Mouse (Mus musculus): ENCODE results near the gene Slain2. TPM values are rescaled to one million over a fixed set of nuclear protein-coding genes. Genes with fewer than 3 reads are reported as not detected.

The Slain2 gene
- total and polyA plus RNA-seq, 3 experiments, result 53.7 to 186 (median 149) TPM

GRCm38 (mm10) chr5:72882412-72882765 lies 31.7 kb upstream of the Slain2 start:
- H3K27me3 ChIP-seq (ENCODE audit: control insufficient read depth, insufficient read depth, low read length), result no peaks in the 10 kb centered on the region
- no peaks in the 10 kb centered on the region; the same call in 1 of the 2 replicates for H3K36me3 ChIP-seq (ENCODE audit: control insufficient read depth, insufficient read depth, low read length)
- H3K4me1 ChIP-seq (ENCODE audit: control insufficient read depth, insufficient read depth, low read length), result no peaks in the 10 kb centered on the region; the same call in 1 of the 2 replicates
- H3K4me3 ChIP-seq, result no peak overlapping the region
- H3K9ac ChIP-seq (ENCODE audit: low read depth, low read length), result no peak overlapping the region
- peak in 1 of 2 experiments; percentile 44 for DNase-seq
- TF ChIP-seq CTCF (IDR thresholded peaks at IDR 0.05), result no peak
- 0 out of 2 replicates have a peak, but pooled peaks have one; percentile 13 for TF ChIP-seq EP300 (IDR thresholded peaks at IDR 0.05; ENCODE audit: insufficient read depth, low read depth, low read length)
- 0 out of 2 replicates have a peak, but pooled peaks have one; percentile 17 for TF ChIP-seq POLR2A (IDR thresholded peaks at IDR 0.05; ENCODE audit: insufficient read depth, low read depth, low read length)
- H3K79me2 ChIP-seq (replicated peaks; ENCODE audit: control insufficient read depth, insufficient read depth, low read length), result no peaks in the 10 kb centered on the region
- H3K27ac ChIP-seq, result peak overlapping the region; percentile 91
- intact Hi-C loops (cut with DNase I), result no loop called here
- WGBS, result 35% methylated on average over 2 of the region's 2 CpGs

- WGBS, result 74% methylated on average over 3 of the region's 3 CpGs
- no peaks in the 10 kb centered on the region for H3K79me2 ChIP-seq (replicated peaks; ENCODE audit: control insufficient read depth, insufficient read depth, low read length)
- no peaks in the 10 kb centered on the region; the same call in 1 of the 2 replicates for H3K36me3 ChIP-seq (ENCODE audit: control insufficient read depth, insufficient read depth, low read length)
- H3K4me1 ChIP-seq (ENCODE audit: control insufficient read depth, insufficient read depth, low read length), result no peaks in the 10 kb centered on the region; the same call in 1 of the 2 replicates
- H3K27ac ChIP-seq, result no peak overlapping the region
- no peaks in the 10 kb centered on the region for H3K27me3 ChIP-seq (ENCODE audit: control insufficient read depth, insufficient read depth, low read length)
- intact Hi-C loops (cut with DNase I), result no loop called here
- H3K4me3 ChIP-seq, result no peak overlapping the region
- no peak for DNase-seq
- no peak overlapping the region for H3K9ac ChIP-seq (ENCODE audit: low read depth, low read length)
- TF ChIP-seq CTCF (IDR thresholded peaks at IDR 0.05), result no peak
- no peak for TF ChIP-seq EP300 (IDR thresholded peaks at IDR 0.05; ENCODE audit: insufficient read depth, low read depth, low read length)
- no peak for TF ChIP-seq POLR2A (IDR thresholded peaks at IDR 0.05; ENCODE audit: insufficient read depth, low read depth, low read length)
Observed at GRCm38 (mm10) chr5:72883706-72884105, 30.4 kb upstream of the Slain2 start.

GRCm38 (mm10) chr5:72886458-72887222 lies 27.5 kb upstream of the Slain2 start:
- no peak for TF ChIP-seq EP300 (IDR thresholded peaks at IDR 0.05; ENCODE audit: insufficient read depth, low read depth, low read length)
- H3K27ac ChIP-seq, result no peak overlapping the region
- no peaks in the 10 kb centered on the region for H3K27me3 ChIP-seq (ENCODE audit: control insufficient read depth, insufficient read depth, low read length)
- no peaks in the 10 kb centered on the region; the same call in 1 of the 2 replicates for H3K36me3 ChIP-seq (ENCODE audit: control insufficient read depth, insufficient read depth, low read length)
- intact Hi-C loops (cut with DNase I), result loop anchor here (5.0 kb wide), 1 partner anchor 186 kb away; no protein-coding TSS in a partner anchor
- DNase-seq, result no peak
- no peak overlapping the region for H3K9ac ChIP-seq (ENCODE audit: low read depth, low read length)
- WGBS, result 84% methylated on average over 19 of the region's 19 CpGs
- no peak overlapping the region for H3K4me3 ChIP-seq
- H3K4me1 ChIP-seq (ENCODE audit: control insufficient read depth, insufficient read depth, low read length), result no peaks in the 10 kb centered on the region; the same call in 1 of the 2 replicates
- H3K79me2 ChIP-seq (replicated peaks; ENCODE audit: control insufficient read depth, insufficient read depth, low read length), result no peaks in the 10 kb centered on the region

- 93% methylated on average over 7 of the region's 7 CpGs for WGBS
- H3K9ac ChIP-seq (ENCODE audit: low read depth, low read length), result no peak overlapping the region
- TF ChIP-seq POLR2A (IDR thresholded peaks at IDR 0.05; ENCODE audit: insufficient read depth, low read depth, low read length) (no peak), EP300 (IDR thresholded peaks at IDR 0.05; ENCODE audit: insufficient read depth, low read depth, low read length) (no peak), CTCF (IDR thresholded peaks at IDR 0.05) (no peak)
- intact Hi-C loops (cut with DNase I), result loop anchor here (5.0 kb wide), 1 partner anchor 184 kb away; no protein-coding TSS in a partner anchor
- H3K4me3 ChIP-seq, result no peak overlapping the region
- no peaks in the 10 kb centered on the region for H3K36me3 ChIP-seq (ENCODE audit: control insufficient read depth, insufficient read depth, low read length)
- no peaks in the 10 kb centered on the region for H3K79me2 ChIP-seq (replicated peaks; ENCODE audit: control insufficient read depth, insufficient read depth, low read length)
- no peaks in the 10 kb centered on the region for H3K27me3 ChIP-seq (ENCODE audit: control insufficient read depth, insufficient read depth, low read length)
- H3K27ac ChIP-seq, result no peak overlapping the region
- DNase-seq, result no peak
- no peaks in the 10 kb centered on the region for H3K4me1 ChIP-seq (ENCODE audit: control insufficient read depth, insufficient read depth, low read length)
Observed at GRCm38 (mm10) chr5:72888260-72888659, 25.8 kb upstream of the Slain2 start.

- peak overlapping the region; percentile 47; the same call in 1 of the 2 replicates for H3K27ac ChIP-seq
- DNase-seq, result peak; percentile 69
- H3K4me3 ChIP-seq, result no peak overlapping the region
- no peaks in the 10 kb centered on the region for H3K27me3 ChIP-seq (ENCODE audit: control insufficient read depth, insufficient read depth, low read length)
- no peaks in the 10 kb centered on the region for H3K36me3 ChIP-seq (ENCODE audit: control insufficient read depth, insufficient read depth, low read length)
- WGBS, result under 1% methylated on average over 12 of the region's 12 CpGs
- intact Hi-C loops (cut with DNase I), result loop anchor here (5.0 kb wide), 1 partner anchor 91 kb away; no protein-coding TSS in a partner anchor
- no peak overlapping the region for H3K9ac ChIP-seq (ENCODE audit: low read depth, low read length)
- H3K4me1 ChIP-seq (ENCODE audit: control insufficient read depth, insufficient read depth, low read length), result peaks cover 4% of the 10 kb centered on the region
- no peak for TF ChIP-seq POLR2A (IDR thresholded peaks at IDR 0.05; ENCODE audit: insufficient read depth, low read depth, low read length)
- peak; percentile 96 for TF ChIP-seq CTCF (IDR thresholded peaks at IDR 0.05)
- peak; percentile 59; the same call in 1 of the 2 replicates for TF ChIP-seq EP300 (IDR thresholded peaks at IDR 0.05; ENCODE audit: insufficient read depth, low read depth, low read length)
- H3K79me2 ChIP-seq (replicated peaks; ENCODE audit: control insufficient read depth, insufficient read depth, low read length), result no peaks in the 10 kb centered on the region
Observed at GRCm38 (mm10) chr5:72891534-72891933, 22.6 kb upstream of the Slain2 start.

GRCm38 (mm10) chr5:72893987-72894386 lies 20.1 kb upstream of the Slain2 start:
- no peak overlapping the region for H3K9ac ChIP-seq (ENCODE audit: low read depth, low read length)
- H3K4me3 ChIP-seq, result no peak overlapping the region
- WGBS, result 63% methylated on average over 5 of the region's 5 CpGs
- TF ChIP-seq EP300 (IDR thresholded peaks at IDR 0.05; ENCODE audit: insufficient read depth, low read depth, low read length), result no peak
- peak; percentile 64 for TF ChIP-seq CTCF (IDR thresholded peaks at IDR 0.05)
- intact Hi-C loops (cut with DNase I), result loop anchor here (2.0 to 5.0 kb wide), 2 partner anchors 65 to 88 kb away; no protein-coding TSS in a partner anchor
- H3K4me1 ChIP-seq (ENCODE audit: control insufficient read depth, insufficient read depth, low read length), result peaks cover 9% of the 10 kb centered on the region
- H3K79me2 ChIP-seq (replicated peaks; ENCODE audit: control insufficient read depth, insufficient read depth, low read length), result no peaks in the 10 kb centered on the region
- H3K36me3 ChIP-seq (ENCODE audit: control insufficient read depth, insufficient read depth, low read length), result peaks cover 3% of the 10 kb centered on the region; the same call in 1 of the 2 replicates
- H3K27ac ChIP-seq, result no peak overlapping the region
- peak in 1 of 2 experiments; percentile 25 for DNase-seq
- no peaks in the 10 kb centered on the region for H3K27me3 ChIP-seq (ENCODE audit: control insufficient read depth, insufficient read depth, low read length)
